Mouse (Mus musculus): Measurements from ENCODE around the gene Gm3127.
"Not testable (repeated sequence)": the region's sequence is repeated elsewhere in the genome, so short reads cannot be mapped to it uniquely, and the experiment has no call there.

The Gm3127 gene

DNA sequence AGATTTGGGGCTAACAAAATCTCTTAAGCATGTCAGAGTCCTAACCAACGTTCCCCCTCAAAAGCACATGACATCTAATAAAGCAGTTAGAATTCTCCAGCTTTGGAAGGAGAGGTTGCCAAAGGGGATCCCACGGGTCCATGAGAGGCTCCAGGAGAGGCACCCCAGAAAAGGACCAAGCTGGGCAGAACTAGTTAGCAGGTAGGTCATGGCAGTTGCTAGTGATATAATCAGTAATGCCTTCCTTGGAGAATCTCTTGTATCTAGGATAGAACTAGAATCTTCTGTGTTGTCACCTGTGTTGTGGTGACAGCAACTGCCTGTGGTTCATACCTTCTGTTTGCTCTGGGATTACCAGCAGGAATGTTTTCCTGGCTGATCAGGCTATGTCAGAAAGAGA, at the start of gene Gm3127:
Gm3127 (plus strand) TSS at position 301 of the 400 bp plus-strand sequence.
- CTCF ChIA-PET = not testable (repeated sequence)

DNA sequence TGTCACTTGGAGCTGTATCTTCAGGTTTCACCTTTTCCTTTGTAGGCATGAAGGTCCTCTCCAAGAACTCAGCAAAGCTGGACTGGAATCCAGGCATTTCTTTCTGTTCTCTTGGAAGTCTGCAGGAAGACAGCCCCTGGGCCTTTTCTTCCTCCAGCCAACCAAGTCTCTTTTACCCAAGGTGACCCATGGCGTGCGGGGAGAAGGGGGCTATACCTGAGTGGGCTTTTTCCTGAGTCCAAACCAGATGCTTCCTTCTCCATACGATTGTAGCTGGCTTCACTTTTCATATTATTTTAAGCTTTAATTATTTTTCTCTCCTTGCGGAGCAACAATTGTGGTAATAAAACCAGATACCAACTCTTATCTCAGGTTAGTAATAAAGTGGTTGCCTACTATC, 23.2 kb upstream of the Gm3127 start:
- CTCF ChIA-PET = not testable (repeated sequence)

GRCm38 (mm10) chr14:4182030-4182429, 17.2 kb downstream of the Gm3127 start:
- CTCF ChIA-PET = not testable (repeated sequence)

DNA sequence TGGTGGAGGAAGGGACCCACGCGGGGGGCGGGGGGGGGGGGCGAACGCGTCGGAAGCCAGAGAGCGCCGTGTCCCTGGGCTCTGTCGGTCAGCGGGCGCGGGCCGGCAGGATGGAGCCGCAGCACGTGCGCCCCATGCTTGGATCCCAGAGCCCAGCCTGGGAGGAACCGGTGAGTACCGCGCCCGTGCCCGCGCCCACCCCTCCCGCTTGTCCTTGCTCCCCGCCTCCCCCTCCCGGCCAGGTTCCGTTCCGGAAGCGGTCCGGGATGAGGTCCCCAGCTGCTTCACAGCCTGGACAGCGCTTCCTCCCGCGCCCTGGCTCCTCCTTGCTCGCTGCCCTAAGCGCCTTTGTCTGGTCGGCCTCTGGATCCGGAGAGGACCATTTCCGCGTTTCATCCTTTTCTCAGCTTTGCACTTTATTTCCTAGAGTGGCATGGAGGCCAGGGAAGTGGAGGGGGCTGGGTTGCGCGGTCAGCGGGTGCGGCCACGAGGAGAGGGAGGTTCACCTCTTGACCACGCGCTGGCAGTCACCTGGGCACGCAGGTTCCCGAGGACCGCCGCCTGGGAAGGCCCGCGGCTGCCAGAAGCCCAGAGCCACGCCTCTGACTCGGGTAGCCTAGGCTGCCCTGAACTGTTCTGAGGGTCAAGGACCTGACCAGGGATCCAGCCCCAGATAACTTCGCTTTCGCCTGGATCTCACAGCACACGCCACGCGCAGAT, 17.8 kb downstream of the Gm3127 start, which contains the start of gene Gm2974:
Gm2974 (plus strand) TSS at position 86 of the 720 bp plus-strand sequence.
- CTCF ChIA-PET = not testable (repeated sequence)

GRCm38 (mm10) chr14:4183375-4183774, 18.5 kb downstream of the Gm3127 start:
- CTCF ChIA-PET = not testable (repeated sequence)

Data from spleen, embryonic (tissue).